Mouse (Mus musculus) stomach, embryonic 14.5 days (tissue): ENCODE results near the gene Fam163a. TPM values are rescaled to one million over a fixed set of nuclear protein-coding genes. Genes with fewer than 3 reads are reported as not detected.

Experiments used
- ATAC-seq: fragments of 200-750 bp; cut with Nextera tagmentation; 2 replicates; pipeline ENCODE4 v1.8.0; 2017; ENCODE audit warnings: low read depth, moderate TSS enrichment; ENCODE audit not compliant: insufficient number of reproducible peaks, insufficient read depth, low FRiP score
- H3K27ac ChIP-seq: fragments of 300-500 bp; sonication (generic); 2 replicates; pipeline ENCODE4 v1.5.1; 2014; ENCODE audit warnings: mild to moderate bottlenecking, low read length, moderate library complexity, mixed read lengths
- H3K27me3 ChIP-seq: fragments of 300-500 bp; sonication (generic); 2 replicates; pipeline ENCODE4 v1.6.1; 2014; ENCODE audit warnings: low read length, control low read depth, mixed read lengths; ENCODE audit not compliant: control insufficient read depth, insufficient read depth
- H3K36me3 ChIP-seq: fragments of 300-500 bp; sonication (generic); 2 replicates; pipeline ENCODE4 v1.6.1; 2014; ENCODE audit warnings: mild to moderate bottlenecking, control low read depth, low read length, moderate library complexity, mixed read lengths; ENCODE audit not compliant: control insufficient read depth, insufficient read depth
- H3K4me1 ChIP-seq: fragments of 300-500 bp; sonication (generic); 2 replicates; pipeline ENCODE4 v1.6.1; 2014; ENCODE audit warnings: low read length, control low read depth, mixed read lengths; ENCODE audit not compliant: control insufficient read depth, insufficient read depth
- H3K4me2 ChIP-seq: fragments of 300-500 bp; sonication (generic); replicated peaks from 2 replicates; pipeline ENCODE4 v1.6.1; 2014; ENCODE audit warnings: low read depth, low read length, control low read depth
- H3K4me3 ChIP-seq: fragments of 300-500 bp; sonication (generic); 2 replicates; pipeline ENCODE4 v1.5.1; 2014; ENCODE audit warnings: low read depth, low read length, control low read depth
- H3K9ac ChIP-seq: fragments of 300-500 bp; sonication (generic); replicated peaks from 2 replicates; pipeline ENCODE4 v1.6.1; 2014; ENCODE audit warnings: low read depth, mild to moderate bottlenecking, control low read depth, low read length, moderate library complexity, mixed read lengths
- H3K9me3 ChIP-seq: fragments of 300-500 bp; sonication (generic); 2 replicates; pipeline ENCODE4 v1.6.1; 2016; ENCODE audit warnings: low read depth, low read length, control low read depth; ENCODE audit not compliant: control insufficient read depth
- WGBS: fragments of 180-500 bp; shearing (Covaris S2); extraction: QIAGEN DNeasy Blood & Tissue Kit; methylation state at CpG from one replicate; pipeline ENCODE4 v1.1.7; 2014; 5-methylcytosine and 5-hydroxymethylcytosine counted together
- polyA plus RNA-seq: library from polyadenylated mRNA; unstranded; fragments of >200 nt; fragmentation: Nextera tagmentation; extraction: Ambion mirVana; gene quantifications from 2 replicates; pipeline ENCODE4 v1.2.1, GENCODE M21; 2014

Gene Fam163a
- polyA plus RNA-seq, 1 experiment from 2014 or later = 6.1 TPM

DNA sequence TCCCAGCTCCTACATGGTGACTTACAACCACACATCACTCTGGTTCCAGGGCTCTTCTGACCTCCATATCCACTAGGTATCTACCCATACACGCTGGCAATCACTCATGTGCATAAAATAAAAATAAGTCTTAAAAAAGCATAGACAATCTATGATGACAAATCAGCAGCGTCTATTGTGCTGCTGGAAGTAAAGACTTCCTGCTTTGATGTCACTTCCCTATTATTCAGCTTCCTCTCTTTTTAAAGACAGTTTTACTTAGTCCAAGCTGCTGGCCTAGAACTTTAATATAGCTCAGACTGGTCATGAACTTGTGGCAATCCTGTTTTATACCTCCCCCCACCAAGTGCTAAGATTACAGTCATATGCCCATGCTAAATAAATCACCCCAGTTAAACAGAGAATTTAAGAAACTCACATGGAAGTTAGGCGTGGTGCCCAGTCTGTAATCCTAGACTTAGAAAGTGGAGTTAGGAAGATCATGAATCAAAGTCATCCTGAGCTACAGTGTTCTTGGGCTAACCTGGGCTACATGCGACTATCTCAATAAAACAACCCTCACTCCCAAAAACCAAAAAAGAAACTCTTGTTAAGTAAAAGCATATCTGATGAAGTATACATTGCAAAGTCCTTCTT lies 176.4 kb downstream of the Fam163a start:
- WGBS = 90% methylated on average over 4 of the region's 4 CpGs
- Histone ChIP-seq H3K27ac (no peak overlapping the region), H3K4me2 (no peak overlapping the region), H3K4me1 (no peaks in the 10 kb centered on the region), H3K4me3 (no peak overlapping the region), H3K36me3 (peaks cover 49% of the 10 kb centered on the region), H3K27me3 (no peaks in the 10 kb centered on the region), H3K9ac (no peak overlapping the region), H3K9me3 (no peaks in the 10 kb centered on the region)
- no peak for ATAC-seq

GRCm38 (mm10) chr1:156027849-156028248 lies 177.0 kb downstream of the Fam163a start:
- Histone ChIP-seq H3K4me2 (no peak overlapping the region), H3K4me3 (no peak overlapping the region), H3K27ac (no peak overlapping the region), H3K4me1 (no peaks in the 10 kb centered on the region), H3K9me3 (no peaks in the 10 kb centered on the region), H3K36me3 (peaks cover 44% of the 10 kb centered on the region), H3K27me3 (no peaks in the 10 kb centered on the region), H3K9ac (no peak overlapping the region)
- 95% methylated on average over 3 of the region's 3 CpGs for WGBS
- no peak for ATAC-seq

Other genes starting within 250 kb of the Fam163a start
- gene Cep350, start 231.8 kb downstream of the Fam163a start, polyA plus RNA-seq = 18.5 and 21.0 TPM in 2 replicates
- 134 and 139 TPM in 2 replicates for gene Tor1aip2, start 169.6 kb downstream of the Fam163a start, polyA plus RNA-seq
- gene Tor1aip1, start 168.5 kb downstream of the Fam163a start, polyA plus RNA-seq = 44.0 and 48.3 TPM in 2 replicates
- gene Tdrd5, start 98.6 kb upstream of the Fam163a start, polyA plus RNA-seq = 0.49 and 0.53 TPM in 2 replicates
- gene Nphs2, start 105.7 kb upstream of the Fam163a start, polyA plus RNA-seq = not detected in 2 replicates
- gene Gm2000, start 161.0 kb upstream of the Fam163a start, polyA plus RNA-seq = 994 and 1,028 TPM in 2 replicates
- gene Axdnd1, start 216.1 kb upstream of the Fam163a start, polyA plus RNA-seq = 0.71 and 0.73 TPM in 2 replicates